Mouse (Mus musculus) brain, embryonic 14.5 days (tissue): ENCODE measurements around the gene Gjb4.

Experiments used
- CTCF ChIP-seq: fragments of 200-500 bp; IDR thresholded peaks from 2 replicates; pipeline ENCODE4 v1.5.1; 2012; ENCODE audit warnings: inconsistent platforms, mild to moderate bottlenecking, moderate library complexity, borderline replicate concordance; ENCODE audit not compliant: insufficient read depth, insufficient read length; ENCODE audit errors: extremely low read depth
- POLR2A ChIP-seq: fragments of 200-500 bp; IDR thresholded peaks from 2 replicates; pipeline ENCODE4 v1.6.1; 2012; ENCODE audit warnings: mild to moderate bottlenecking, inconsistent platforms, borderline replicate concordance; ENCODE audit not compliant: poor library complexity, insufficient read depth, insufficient read length, severe bottlenecking; ENCODE audit errors: extremely low read depth

DNA sequence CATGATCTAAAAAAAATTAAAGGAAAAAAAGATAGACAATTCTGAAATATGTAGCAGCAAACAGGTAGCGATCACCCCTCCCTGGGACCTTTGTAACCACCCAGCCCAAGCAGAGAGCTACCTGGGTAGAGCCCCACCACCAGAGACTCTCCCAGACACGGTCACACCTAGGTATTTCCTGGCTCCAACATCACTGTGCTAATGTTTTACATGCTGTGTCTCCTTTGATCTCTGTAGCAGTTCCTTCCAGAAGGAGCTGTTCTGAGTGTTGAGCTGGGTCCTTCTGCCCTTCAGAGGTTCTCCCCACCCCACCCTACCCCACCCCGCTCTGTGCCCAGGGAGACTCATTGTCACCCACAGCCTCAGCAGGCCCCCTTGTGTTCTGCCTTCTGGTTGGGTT is 30.2 kb downstream of the Gjb4 start:
- TF ChIP-seq POLR2A (no peak), CTCF (no peak)
